Mouse (Mus musculus) left cerebral cortex, postnatal 36 days (tissue): ENCODE data around the gene C1s1. TPM values are rescaled to one million over a fixed set of nuclear protein-coding genes. Genes with fewer than 3 reads are reported as not detected.
"Not testable (repeated sequence)": the region's sequence is repeated elsewhere in the genome, so short reads cannot be mapped to it uniquely, and the experiment has no call there.

ENCODE experiments used
- DNase-seq, 2 experiments: peaks; one replicate each; pipeline ENCODE4 v3.0.0; 2021 to 2022; ENCODE audit warnings: low spot score in 2 of 2, mixed read lengths in 1 of 2
- intact Hi-C: fragments of 180-260 bp; cut with DNase I; formaldehyde crosslinking; loops from one replicate; pipeline ENCODE4 v1.15.1; 2025
- total RNA-seq, 2 experiments: library from RNA; stranded (reverse); gene quantifications; 2 replicates each; pipeline ENCODE4 v1.2.3; 2021

C1s1 gene
- total RNA-seq: 1 to 10 TPM; 1.2 to 2.5 TPM

DNA sequence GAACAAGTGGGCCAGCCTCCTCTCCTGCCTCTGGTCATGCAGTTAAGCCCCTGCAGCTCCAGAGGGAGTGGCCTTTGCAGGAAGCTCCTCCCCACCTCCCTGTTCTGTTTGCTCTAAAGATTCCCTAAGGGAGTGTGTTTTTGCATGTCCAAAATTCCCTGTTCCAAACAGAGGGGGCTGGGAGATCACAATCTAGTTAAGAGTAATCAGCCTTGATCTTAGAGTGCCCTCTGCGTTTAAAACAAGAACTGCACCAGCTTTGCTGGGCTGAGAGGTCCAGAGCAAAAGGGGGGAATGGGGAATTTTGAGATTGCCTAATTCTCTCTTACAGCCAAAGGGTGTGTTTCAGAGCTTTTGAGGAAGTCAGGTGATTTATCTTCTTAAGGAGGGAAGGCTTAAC lies at the start of gene C1s1:
C1s1 (minus strand) TSS at position 76 of the 400 bp plus-strand sequence.
- intact Hi-C loops: loop anchor here (5.0 kb wide), 2 partner anchors 45 to 60 kb away; no protein-coding TSS in a partner anchor
- DNase-seq: peak in 1 of 2 experiments; percentile 17

DNA sequence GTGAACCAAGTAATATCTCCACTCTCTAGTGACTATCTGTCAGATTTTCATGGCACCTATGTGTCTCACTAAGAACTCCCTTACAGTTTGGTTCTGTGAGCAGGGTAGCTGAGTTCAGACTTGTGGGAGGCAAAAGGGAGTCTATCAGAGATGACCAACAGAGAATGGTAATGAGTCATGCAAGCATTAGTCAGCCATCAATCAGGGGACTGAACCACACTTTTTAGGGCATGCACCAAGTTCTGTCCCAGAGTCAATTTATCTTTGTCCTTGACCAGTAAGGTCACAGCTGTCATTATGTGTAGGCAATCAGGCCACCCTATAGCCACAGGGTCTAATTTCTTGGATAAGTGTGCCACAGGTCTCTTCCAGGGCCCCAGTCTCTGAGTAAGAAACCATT lies 46.6 kb upstream of the C1s1 start:
- intact Hi-C loops: no loop called here
- DNase-seq: no peak

DNA sequence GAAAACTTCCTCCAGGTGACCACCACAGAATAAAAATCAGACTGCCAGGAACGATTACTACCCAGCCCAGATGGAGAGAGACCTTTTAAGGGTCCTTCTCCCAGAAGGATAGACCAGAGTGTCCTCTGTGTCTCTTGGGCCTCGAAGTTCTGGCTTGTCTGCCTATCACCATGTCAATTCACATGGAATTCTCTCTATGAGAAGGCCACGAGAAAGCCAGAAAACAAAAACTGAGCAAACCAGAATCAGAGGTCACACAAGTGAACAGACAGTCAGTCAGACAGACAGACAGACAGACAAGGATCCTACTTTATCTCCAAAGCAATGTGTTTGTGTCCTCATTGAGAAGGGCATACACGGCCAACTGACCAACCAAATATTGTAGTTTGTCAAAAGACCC lies 44.1 kb upstream of the C1s1 start:
- intact Hi-C loops: no loop called here
- no peak for DNase-seq

DNA sequence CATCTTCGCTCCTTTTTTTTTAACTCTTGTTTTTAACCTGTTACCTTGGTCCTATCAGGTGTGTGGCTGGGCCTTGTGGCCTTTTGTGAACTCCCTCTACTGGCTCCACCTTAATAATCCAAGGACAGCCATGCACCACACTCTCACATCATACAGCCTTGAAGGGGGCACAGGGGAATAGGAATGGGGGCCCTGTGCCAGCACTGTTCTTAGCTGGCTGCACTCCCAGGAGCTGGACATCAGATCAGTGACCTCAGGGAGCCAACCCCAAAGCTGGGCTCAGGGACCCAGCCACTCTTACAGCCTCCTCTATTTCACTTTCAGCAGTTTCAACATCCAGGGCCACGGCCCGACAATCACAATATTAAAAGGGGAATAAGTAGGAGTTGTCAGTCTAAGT lies 43.6 kb upstream of the C1s1 start:
- intact Hi-C loops: no loop called here
- no peak for DNase-seq

DNA sequence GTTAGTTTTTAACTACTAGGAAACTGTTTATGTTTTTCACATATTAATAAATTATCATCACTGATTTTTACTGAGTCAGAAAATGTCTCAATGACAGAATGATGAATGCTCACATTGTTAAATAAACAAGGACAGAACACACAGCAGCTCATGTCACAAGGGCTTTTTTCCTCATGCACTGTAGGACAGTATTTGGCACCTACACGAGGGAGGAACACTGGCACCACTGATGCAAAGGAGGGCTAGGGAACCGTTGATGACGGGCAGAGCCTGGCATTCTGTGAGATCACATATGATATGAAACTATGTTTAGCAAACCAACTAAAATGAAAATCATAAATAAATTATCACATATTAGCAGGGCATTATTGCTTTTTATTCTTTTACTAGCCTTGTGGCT lies 42.8 kb upstream of the C1s1 start:
- intact Hi-C loops: no loop called here
- DNase-seq: no peak

DNA sequence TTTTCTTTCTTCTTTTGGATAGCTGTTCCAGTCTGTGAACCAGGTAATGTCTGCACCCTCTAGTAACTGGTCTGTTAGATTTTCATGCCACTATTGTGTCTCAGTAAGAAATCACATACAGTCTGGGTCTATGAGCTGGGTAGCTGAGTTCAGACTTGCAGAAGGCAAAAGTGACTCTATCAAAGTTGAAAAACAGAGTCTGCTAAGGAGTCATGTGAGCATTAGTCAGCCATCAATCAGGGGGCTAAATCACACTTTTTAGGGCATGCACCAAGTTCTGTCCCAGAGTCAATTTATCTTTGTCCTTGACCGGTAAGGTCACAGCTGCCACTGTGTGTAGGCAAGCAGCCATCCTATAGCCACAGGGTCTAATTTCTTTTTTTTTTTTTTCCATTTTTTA lies 40.1 kb upstream of the C1s1 start:
- intact Hi-C loops: no loop called here
- no peak for DNase-seq

DNA sequence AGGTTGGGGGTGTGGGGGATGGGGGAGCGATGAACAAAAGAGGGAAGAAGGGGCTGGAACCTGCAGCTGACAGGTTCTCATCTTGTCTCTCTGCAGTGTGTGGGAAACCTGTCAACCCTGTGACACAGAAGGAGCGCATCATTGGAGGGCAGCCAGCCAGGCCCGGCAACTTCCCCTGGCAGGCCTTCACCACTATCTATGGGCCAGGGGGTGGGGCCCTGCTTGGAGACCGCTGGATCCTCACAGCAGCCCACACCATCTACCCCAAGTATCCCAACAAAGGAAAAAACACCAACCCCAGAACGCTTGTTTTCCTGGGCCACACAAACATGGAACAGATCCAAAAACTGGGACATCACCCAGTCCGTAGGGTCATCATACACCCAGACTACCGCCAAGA lies 38.0 kb upstream of the C1s1 start:
- DNase-seq, intact Hi-C loops: not testable (repeated sequence)

DNA sequence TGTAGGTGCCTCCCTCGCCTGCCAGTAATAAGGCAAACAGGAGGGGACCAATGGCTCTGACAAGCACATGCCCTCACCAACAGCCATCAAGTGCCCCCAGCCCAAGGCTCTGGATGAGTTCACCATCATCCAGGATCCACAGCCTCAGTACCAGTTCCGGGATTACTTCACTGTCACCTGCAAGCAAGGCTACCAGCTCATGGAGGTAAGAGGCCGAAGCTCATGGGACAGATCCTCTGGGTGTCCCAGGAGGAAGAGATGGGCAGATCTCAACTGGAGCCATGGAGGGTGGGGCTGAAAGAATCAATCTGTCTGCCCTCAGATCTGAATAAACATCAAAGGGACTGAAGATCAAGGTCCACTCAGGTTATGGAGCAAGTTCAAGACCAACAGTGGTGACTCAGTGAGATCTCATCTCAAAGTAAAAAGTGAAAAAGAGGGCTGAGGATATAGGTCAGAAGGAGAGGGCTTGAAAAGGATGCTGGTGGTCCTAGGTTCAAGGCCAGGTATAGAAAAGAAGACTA lies 33.1 kb upstream of the C1s1 start:
- DNase-seq, intact Hi-C loops: not testable (repeated sequence)

DNA sequence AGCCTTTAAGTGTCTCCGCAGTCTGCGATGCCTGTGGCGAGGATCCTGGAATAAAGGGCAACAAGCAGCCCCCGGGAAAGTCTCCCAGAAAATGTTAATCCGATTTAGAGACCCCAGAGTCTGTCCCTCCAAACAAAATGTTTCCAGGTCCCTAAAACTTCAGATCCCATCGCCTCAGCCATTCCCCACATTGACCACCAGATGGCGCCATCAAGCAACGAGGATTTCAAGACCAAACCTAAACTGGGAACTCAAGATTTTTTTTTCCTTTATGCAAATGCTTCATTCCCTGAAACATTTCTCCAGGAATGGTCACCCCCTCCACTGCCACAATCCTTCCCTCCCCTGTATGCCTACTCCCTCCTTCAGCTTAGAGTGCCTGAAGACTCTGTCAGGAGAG lies 27.9 kb upstream of the C1s1 start, which contains the start of gene C1rb:
C1rb (plus strand) TSS at position 269 of the 400 bp plus-strand sequence.
- DNase-seq: peak; percentile 50 to 60
- intact Hi-C loops: no loop called here

DNA sequence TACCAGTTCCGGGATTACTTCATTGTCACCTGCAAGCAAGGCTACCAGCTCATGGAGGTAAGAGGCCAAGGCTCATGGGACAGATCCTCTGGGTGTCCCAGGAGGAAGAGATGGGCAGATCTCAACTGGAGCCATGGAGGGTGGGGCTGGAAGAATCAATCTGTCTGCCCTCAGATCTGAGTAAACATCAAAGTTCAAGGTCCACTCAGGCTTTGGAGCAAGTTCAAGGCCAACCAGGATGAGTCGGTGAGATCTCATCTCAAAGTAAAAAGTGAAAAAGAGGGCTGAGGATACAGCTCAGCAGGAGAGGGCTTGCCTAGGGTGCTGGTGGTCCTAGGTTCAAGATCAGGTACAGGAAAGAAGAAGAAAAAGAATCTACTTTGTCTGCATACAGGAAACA lies 19.5 kb upstream of the C1s1 start:
- DNase-seq, intact Hi-C loops: not testable (repeated sequence)

DNA sequence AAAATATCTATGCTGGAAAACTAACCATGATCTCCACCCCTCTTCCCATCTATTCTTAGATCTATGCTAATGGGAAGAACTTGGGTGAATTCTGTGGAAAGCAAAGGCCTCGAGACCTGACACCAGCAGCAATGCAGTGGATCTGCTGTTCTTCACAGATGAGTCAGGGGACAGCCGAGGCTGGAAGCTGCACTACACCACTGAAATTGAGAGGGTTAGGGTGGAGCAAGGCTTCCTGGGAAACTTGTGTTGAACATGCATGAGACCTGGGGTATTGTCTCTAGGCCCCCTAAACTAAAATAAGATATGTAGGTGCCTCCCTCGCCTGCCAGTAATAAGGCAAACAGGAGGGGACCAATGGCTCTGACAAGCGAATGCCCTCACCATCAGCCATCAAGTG lies 19.0 kb upstream of the C1s1 start:
- DNase-seq, intact Hi-C loops: not testable (repeated sequence)

DNA sequence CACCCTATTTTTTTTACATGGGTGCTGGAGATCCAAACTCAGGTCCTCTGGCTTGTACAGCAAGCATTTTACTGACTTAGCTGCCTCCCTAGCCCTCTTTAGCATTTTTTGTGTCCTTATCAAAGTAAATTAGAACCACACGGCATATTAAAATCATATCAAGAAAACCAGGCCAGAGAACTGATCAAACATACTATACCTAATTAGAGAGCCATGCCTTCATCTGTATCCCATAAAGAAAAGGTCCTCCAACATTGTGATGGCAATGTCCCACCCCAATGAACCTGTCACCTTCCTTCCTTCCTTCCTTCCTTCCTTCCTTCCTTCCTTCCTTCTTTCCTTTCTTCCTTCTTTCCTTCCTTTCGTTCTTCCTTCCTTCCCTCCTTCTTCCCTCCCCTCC lies 13.8 kb upstream of the C1s1 start:
- intact Hi-C loops, DNase-seq: not testable (repeated sequence)

DNA sequence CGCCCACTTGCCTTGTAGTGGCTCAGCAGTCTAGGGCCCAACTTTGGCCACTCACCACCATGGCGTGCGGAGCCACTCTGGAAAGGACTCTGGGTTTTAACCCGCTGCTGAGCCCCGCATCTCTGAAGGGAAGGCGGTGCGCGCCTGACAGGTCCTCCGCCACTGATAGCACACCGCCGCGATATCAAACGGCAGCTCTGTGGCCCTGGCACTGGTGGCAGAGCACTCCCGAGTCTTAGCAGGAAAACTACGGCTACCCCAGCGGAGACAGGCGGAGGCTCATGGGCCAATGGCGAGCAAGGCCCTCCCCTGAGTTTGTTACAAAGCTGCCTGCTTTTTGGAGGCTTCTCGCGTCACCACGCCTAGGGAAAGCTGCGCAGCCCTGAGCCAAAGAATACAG lies 10.6 kb upstream of the C1s1 start:
- intact Hi-C loops: no loop called here

DNA sequence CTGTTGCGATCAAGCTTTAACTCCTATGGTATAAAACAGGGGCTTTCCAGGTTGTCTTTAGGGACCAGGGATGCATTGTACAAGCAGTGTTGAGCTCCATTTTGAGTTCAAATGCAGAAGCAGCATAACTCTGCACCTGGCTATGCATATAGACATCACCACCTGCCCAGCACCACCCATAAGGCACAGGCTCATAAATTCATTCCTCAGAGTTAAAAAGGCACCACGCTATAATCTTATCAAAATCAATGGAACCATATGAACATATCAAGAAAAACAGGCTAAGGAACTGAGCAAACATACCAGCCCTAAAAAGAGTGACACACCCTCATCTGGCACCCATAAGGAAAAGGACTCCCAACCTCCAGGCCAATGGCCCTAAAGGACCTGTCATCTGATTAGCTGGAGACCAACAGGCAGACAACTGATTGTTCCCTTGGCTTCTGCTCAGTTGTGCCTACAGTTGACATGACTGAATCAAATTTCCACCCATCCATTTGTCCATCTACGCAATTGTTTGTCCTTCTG lies 6.9 kb upstream of the C1s1 start:
- intact Hi-C loops: no loop called here
- no peak for DNase-seq

More for the DNA sequence above, 10.6 kb upstream of the C1s1 start:
- no peak for DNase-seq

DNA sequence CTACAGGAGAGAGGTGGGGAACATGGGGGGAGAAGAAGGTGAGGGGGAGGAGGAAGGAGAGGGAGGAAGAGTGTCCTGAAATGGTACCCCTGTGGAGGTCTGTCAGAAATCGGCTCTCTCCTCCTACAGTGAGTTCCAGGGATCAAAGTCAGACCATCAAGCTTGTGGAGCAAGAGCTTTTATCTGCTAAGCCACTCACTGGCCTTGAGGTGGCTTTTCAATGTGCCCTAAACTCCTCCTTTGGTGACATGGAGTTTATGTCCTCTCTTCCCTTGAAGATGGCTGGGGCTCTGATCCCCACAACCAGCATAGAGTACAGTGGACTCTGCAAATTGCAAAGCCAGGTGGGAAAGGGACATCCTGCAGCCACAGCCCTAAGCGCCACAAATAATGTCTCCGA lies 5.8 kb upstream of the C1s1 start:
- DNase-seq, intact Hi-C loops: not testable (repeated sequence)

DNA sequence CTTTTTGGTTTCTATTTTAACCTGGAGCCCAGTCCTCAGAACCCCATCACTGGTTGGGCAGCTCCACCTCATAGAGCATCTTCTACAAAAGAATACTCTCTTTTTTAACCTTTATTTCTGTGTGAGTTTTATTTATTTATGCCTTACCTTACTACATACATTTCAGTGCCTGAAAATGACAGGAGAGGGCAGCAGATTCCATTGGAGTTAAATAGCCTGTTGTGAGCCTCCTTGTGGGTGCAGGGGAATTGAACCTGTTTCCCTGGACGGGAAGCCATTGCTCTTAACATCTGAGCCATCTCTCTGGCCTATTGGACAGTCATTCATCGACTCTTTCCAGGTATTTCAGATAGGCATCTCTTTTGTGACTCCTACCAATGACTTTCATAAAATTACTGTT lies 3.3 kb upstream of the C1s1 start:
- no peak for DNase-seq
- intact Hi-C loops: no loop called here

DNA sequence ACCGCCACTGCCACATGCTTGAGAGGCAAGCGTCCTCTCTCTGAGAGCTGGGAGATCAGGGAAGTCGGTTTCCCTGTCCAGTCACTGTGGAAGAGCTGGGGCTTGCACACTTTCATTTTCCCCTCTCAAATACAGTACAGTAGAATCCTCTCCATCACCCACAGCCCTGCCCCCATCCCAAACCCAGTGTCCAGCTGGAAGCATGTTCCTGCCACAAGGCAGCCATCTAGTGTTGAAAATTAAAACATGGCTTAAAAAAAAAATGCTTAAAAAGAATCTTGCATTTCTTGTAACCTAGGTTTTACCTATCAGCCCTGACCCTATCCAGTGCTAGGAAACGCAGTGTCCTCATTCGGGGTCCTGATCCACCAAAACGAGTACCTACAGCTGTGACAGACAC lies 2.3 kb upstream of the C1s1 start:
- intact Hi-C loops: loop anchor here (5.0 kb wide), 2 partner anchors 47 to 62 kb away; no protein-coding TSS in a partner anchor
- no peak for DNase-seq

DNA sequence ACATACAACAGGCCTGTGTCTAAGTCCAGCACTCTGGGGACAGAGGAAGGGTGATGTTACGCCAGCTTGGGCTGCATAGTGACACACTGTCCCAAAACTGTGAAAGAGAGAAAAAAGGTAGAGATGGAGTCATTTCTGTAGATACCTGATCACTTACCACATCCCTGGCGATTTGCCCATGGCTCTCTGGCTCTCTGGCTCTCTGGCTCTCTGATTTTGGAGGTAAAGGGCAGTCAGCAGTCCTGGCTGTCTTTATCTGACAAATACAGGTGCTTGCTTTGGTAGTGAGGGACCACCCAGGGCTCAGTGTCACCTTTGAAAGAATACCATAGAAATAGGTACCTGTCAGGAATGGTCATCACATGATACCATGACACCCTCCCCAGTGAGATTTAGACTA lies 983 bp downstream of the C1s1 start:
- not testable (repeated sequence) for DNase-seq
- intact Hi-C loops: loop anchor here (5.0 kb wide), 2 partner anchors 44 to 59 kb away; no protein-coding TSS in a partner anchor

DNA sequence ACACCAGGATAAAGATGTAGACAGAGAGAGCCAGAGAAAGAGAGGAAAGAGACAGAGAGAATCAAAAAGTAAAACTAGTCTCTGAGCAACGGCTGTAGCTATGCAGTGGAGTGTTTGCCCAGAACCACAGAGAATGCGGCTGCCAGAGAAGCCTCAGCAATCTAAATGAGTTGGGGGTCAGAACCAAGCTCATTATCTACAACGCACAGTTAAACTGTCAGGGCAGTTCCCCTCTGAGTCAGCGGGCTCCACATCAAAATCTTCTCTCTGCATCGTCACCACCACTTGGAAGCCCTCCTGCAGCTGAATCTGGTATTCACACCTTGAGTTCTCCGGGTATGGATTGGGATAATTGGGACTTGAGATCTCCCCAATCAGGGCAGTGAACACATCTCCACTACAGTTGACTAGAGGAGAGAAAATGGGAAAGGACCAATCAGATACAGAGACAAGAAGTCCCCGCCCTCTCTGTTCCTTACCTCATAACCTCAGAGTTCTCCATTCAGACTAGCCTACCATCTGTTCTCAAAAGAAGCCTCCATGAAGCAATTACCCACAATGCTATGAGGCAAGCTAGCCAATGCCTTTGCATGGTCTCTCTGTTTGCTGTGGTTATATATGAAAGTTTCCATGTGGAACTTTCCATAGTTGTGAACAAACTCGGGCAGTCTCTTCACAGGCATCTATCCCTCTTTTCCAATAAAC lies 5.9 kb downstream of the C1s1 start:
- DNase-seq, intact Hi-C loops: not testable (repeated sequence)

DNA sequence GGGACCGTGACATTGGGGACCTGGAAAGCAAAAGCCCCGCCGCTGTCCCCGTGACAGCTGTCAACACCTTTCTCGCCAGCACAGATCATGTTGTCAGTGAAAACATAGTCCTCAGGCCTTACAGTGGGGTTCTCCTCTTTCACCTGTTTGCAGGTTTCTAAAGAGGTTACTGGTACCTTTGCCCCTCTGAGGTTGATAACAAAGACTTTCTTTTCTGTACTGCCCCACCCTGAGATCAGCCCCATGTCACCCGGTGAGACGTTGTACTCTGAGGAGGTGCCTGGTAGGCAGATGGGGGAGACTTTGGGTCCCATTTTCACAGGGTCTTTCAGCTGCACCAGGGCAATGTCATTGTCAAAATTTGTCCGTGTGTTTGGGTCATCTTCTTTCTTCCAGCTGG lies 11.1 kb downstream of the C1s1 start:
- DNase-seq: no peak
- intact Hi-C loops: no loop called here

DNA sequence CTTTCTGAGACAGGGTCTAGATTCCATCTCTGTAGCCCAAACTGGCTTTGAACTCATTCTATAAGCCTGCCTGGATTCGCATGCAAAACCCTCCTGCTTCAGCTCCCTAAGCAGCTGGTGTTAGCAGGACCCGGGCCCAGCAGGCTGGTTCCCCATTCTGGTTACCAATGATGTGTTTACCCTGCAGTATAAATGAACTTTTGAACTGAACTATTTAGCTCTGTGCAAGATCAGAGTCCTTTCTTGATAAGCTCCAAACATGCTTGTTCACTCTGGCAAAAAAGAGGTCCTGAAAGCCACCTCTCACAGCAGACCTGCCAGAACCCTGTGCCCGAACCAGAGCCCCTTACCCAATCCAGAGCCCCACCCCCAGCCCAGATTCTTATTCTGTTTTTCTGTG lies 14.3 kb downstream of the C1s1 start:
- intact Hi-C loops: no loop called here
- DNase-seq: no peak
